Mouse (Mus musculus) midbrain, postnatal 0 days (tissue): ENCODE measurements at regions not wholly inside any gene's neighbourhood (a gene's known extent, or its start where the extent isn't known, plus 50 kb on each side); places are given as distances from the start of the nearest gene placed in this dataset.

ENCODE experiments used
- ATAC-seq: fragments of 200-750 bp; cut with Nextera tagmentation; 2 replicates; pipeline ENCODE4 v1.8.0; 2017; ENCODE audit warnings: moderate number of reproducible peaks, mild to moderate bottlenecking, moderate TSS enrichment, moderate library complexity; ENCODE audit not compliant: low FRiP score
- DNase-seq: peaks from one replicate; pipeline ENCODE4 v3.0.0-alpha.2; 2015; ENCODE audit warnings: low spot score
- H3K27ac ChIP-seq: fragments of 300-500 bp; sonication (generic); 2 replicates; pipeline ENCODE4 v1.5.1; 2014; ENCODE audit warnings: low read depth, mild to moderate bottlenecking, low read length, mixed read lengths
- H3K27me3 ChIP-seq: fragments of 300-500 bp; sonication (generic); 2 replicates; pipeline ENCODE4 v1.6.1; 2014; ENCODE audit warnings: low read length, control low read depth, mixed read lengths; ENCODE audit not compliant: insufficient read depth
- H3K36me3 ChIP-seq: fragments of 300-500 bp; sonication (generic); 2 replicates; pipeline ENCODE4 v1.6.1; 2014; ENCODE audit warnings: low read length, control low read depth, mixed read lengths; ENCODE audit not compliant: insufficient read depth
- H3K4me1 ChIP-seq: fragments of 300-500 bp; sonication (generic); 2 replicates; pipeline ENCODE4 v1.6.1; 2014; ENCODE audit warnings: mild to moderate bottlenecking, control low read depth, antibody characterized with exemption, low read length, mixed read lengths; ENCODE audit not compliant: insufficient read depth
- H3K4me2 ChIP-seq: fragments of 300-500 bp; sonication (generic); 2 replicates; pipeline ENCODE4 v1.6.1; 2014; ENCODE audit warnings: low read depth, mild to moderate bottlenecking, low read length, mixed read lengths; ENCODE audit not compliant: poor library complexity, severe bottlenecking
- H3K4me3 ChIP-seq: fragments of 300-500 bp; sonication (generic); 2 replicates; pipeline ENCODE4 v1.5.1; 2014; ENCODE audit warnings: low read depth, mild to moderate bottlenecking, low read length, moderate library complexity
- H3K9ac ChIP-seq: fragments of 300-500 bp; sonication (generic); replicated peaks from 2 replicates; pipeline ENCODE4 v1.6.1; 2014; ENCODE audit warnings: mild to moderate bottlenecking, low read length, moderate library complexity, mixed read lengths; ENCODE audit not compliant: poor library complexity, severe bottlenecking
- H3K9me3 ChIP-seq: fragments of 300-500 bp; sonication (generic); 2 replicates; pipeline ENCODE4 v1.6.1; 2016; ENCODE audit warnings: low read length, control low read depth
- CTCF ChIP-seq: IDR thresholded peaks from 2 replicates; pipeline ENCODE4 v1.5.1; 2016; ENCODE audit warnings: antibody characterized with exemption, mild to moderate bottlenecking
- WGBS: fragments of 180-500 bp; shearing (Covaris S2); extraction: QIAGEN DNeasy Blood & Tissue Kit; methylation state at CpG from one replicate; pipeline ENCODE4 v1.1.7; 2014; 5-methylcytosine and 5-hydroxymethylcytosine counted together

- H3K4me1 ChIP-seq: no peaks in the 10 kb centered on the region
- no peaks in the 10 kb centered on the region for H3K9me3 ChIP-seq
- no peak for TF ChIP-seq CTCF
- ATAC-seq: no peak
- 53% methylated on average over 5 of the region's 5 CpGs for WGBS
- DNase-seq: no peak
- H3K9ac ChIP-seq: no peak overlapping the region
- H3K4me2 ChIP-seq: no peak overlapping the region
- H3K27me3 ChIP-seq: no peaks in the 10 kb centered on the region
- no peak overlapping the region for H3K4me3 ChIP-seq
- no peaks in the 10 kb centered on the region for H3K36me3 ChIP-seq
- no peak overlapping the region for H3K27ac ChIP-seq
These were observed 4071.8 kb upstream of the Gm7489 start for GRCm38 (mm10) chr15:49812885-49813284.

GRCm38 (mm10) chr15:49860331-49860730, 4024.4 kb upstream of the Gm7489 start:
- Histone ChIP-seq H3K27me3 (no peaks in the 10 kb centered on the region), H3K36me3 (no peaks in the 10 kb centered on the region), H3K9ac (no peak overlapping the region), H3K4me1 (no peaks in the 10 kb centered on the region), H3K4me2 (no peak overlapping the region), H3K4me3 (no peak overlapping the region), H3K9me3 (no peaks in the 10 kb centered on the region), H3K27ac (no peak overlapping the region)
- no peak for TF ChIP-seq CTCF
- ATAC-seq (no peak), DNase-seq (no peak)
- 68% methylated on average over 1 of the region's 1 CpGs for WGBS

- no peak overlapping the region for H3K4me3 ChIP-seq
- H3K9ac ChIP-seq: no peak overlapping the region
- H3K36me3 ChIP-seq: no peaks in the 10 kb centered on the region
- H3K27me3 ChIP-seq: no peaks in the 10 kb centered on the region
- H3K4me2 ChIP-seq: no peak overlapping the region
- ATAC-seq: no peak
- H3K4me1 ChIP-seq: no peaks in the 10 kb centered on the region
- WGBS: 48% methylated on average over 4 of the region's 4 CpGs
- no peak overlapping the region for H3K27ac ChIP-seq
- no peaks in the 10 kb centered on the region for H3K9me3 ChIP-seq
- TF ChIP-seq CTCF: no peak
- DNase-seq: no peak
These were observed 4010.2 kb upstream of the Gm7489 start for GRCm38 (mm10) chr15:49874555-49874954.

GRCm38 (mm10) chr15:49885947-49886346, 3998.8 kb upstream of the Gm7489 start:
- H3K4me3 ChIP-seq: no peak overlapping the region
- no peak for TF ChIP-seq CTCF
- no peak overlapping the region for H3K27ac ChIP-seq
- H3K9ac ChIP-seq: no peak overlapping the region
- DNase-seq (no peak), ATAC-seq (no peak)
- no peaks in the 10 kb centered on the region for H3K36me3 ChIP-seq
- H3K27me3 ChIP-seq: no peaks in the 10 kb centered on the region
- H3K4me1 ChIP-seq: no peaks in the 10 kb centered on the region
- no peaks in the 10 kb centered on the region for H3K9me3 ChIP-seq
- H3K4me2 ChIP-seq: no peak overlapping the region

GRCm38 (mm10) chr15:49896045-49896444, 3988.7 kb upstream of the Gm7489 start:
- no peak overlapping the region for H3K4me2 ChIP-seq
- DNase-seq (peak; percentile 5), ATAC-seq (no peak)
- no peaks in the 10 kb centered on the region for H3K36me3 ChIP-seq
- H3K9ac ChIP-seq: no peak overlapping the region
- 65% methylated on average over 4 of the region's 4 CpGs for WGBS
- peak; percentile 55 for TF ChIP-seq CTCF
- no peaks in the 10 kb centered on the region for H3K27me3 ChIP-seq
- no peaks in the 10 kb centered on the region for H3K9me3 ChIP-seq
- no peak overlapping the region for H3K27ac ChIP-seq
- H3K4me3 ChIP-seq: no peak overlapping the region
- H3K4me1 ChIP-seq: no peaks in the 10 kb centered on the region

GRCm38 (mm10) chr15:49898783-49899182, 3985.9 kb upstream of the Gm7489 start:
- Histone ChIP-seq H3K9me3 (no peaks in the 10 kb centered on the region), H3K4me1 (no peaks in the 10 kb centered on the region), H3K9ac (no peak overlapping the region), H3K27ac (no peak overlapping the region), H3K4me3 (no peak overlapping the region), H3K27me3 (no peaks in the 10 kb centered on the region), H3K36me3 (no peaks in the 10 kb centered on the region), H3K4me2 (no peak overlapping the region)
- DNase-seq (no peak), ATAC-seq (no peak)
- no peak for TF ChIP-seq CTCF
- 69% methylated on average over 3 of the region's 3 CpGs for WGBS

- 84% methylated on average over 2 of the region's 2 CpGs for WGBS
- DNase-seq (no peak), ATAC-seq (no peak)
- no peak overlapping the region for H3K4me2 ChIP-seq
- no peaks in the 10 kb centered on the region for H3K36me3 ChIP-seq
- H3K27ac ChIP-seq: no peak overlapping the region
- no peaks in the 10 kb centered on the region for H3K4me1 ChIP-seq
- H3K4me3 ChIP-seq: no peak overlapping the region
- TF ChIP-seq CTCF: no peak
- H3K9ac ChIP-seq: no peak overlapping the region
- H3K9me3 ChIP-seq: no peaks in the 10 kb centered on the region
- no peaks in the 10 kb centered on the region for H3K27me3 ChIP-seq
These were observed 3984.9 kb upstream of the Gm7489 start for GRCm38 (mm10) chr15:49899782-49900181.
